Mouse (Mus musculus) 416B (cell line): ENCODE measurements around the gene Ntn3.
A peak's percentile ranks its signal among the peaks of the same experiment; 100 is the strongest.

Source experiments
- DNase-seq: peaks from one replicate; pipeline ENCODE4 v3.0.0; 2011; ENCODE audit warnings: low read depth

The Ntn3 gene

GRCm38 (mm10) chr17:24211631-24212440 is 2.5 kb upstream of the Ntn3 start:
- no peak for DNase-seq

GRCm38 (mm10) chr17:24210591-24210990 is 1.3 kb upstream of the Ntn3 start:
- no peak for DNase-seq

- DNase-seq: no peak
Observed at GRCm38 (mm10) chr17:24209916-24210240, 547 bp upstream of the Ntn3 start.

GRCm38 (mm10) chr17:24208641-24209042 is 689 bp downstream of the Ntn3 start:
- DNase-seq: no peak

DNA sequence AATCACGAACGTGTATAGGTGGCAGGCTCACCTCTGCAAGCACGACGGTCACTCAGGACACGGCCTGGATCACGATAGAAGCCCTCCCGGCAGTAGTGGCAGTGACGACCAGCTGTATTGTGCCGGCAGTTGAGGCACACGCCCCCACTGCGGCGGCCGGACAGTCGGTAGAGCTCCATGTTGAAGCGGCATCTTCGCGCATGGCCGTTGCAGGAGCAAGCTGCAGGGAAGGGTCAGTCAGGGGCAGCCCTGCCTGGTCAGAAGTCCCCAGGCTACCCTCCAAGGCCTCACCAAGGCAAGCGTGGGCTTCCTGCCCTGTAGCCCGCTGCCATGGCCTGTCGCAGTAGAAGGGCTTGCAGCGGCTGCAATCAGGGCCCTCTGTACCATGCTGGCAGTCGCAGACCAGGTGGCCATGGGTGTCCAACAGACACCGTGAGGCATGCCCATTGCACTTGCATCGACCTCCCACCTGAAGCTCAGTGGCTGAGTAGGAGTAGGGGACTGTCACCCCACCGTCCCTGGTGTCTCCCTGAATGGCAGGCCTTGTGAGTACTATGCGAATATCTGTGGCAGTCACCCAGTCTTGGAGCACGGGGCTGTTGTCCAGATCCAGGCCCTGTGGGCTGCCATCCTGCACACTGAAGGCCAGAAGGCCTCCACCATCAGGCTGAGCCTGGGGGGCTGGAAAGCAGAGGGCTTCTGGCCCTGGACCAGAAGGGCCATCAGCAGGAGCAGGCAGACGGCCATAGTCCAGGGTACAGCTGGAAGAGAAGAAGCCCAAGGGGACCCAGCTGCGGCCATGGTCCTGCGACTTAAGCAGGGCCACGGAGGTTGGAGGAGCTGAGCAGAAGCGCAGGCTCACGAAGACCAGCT is 1.3 kb downstream of the Ntn3 start:
- DNase-seq: no peak

DNA sequence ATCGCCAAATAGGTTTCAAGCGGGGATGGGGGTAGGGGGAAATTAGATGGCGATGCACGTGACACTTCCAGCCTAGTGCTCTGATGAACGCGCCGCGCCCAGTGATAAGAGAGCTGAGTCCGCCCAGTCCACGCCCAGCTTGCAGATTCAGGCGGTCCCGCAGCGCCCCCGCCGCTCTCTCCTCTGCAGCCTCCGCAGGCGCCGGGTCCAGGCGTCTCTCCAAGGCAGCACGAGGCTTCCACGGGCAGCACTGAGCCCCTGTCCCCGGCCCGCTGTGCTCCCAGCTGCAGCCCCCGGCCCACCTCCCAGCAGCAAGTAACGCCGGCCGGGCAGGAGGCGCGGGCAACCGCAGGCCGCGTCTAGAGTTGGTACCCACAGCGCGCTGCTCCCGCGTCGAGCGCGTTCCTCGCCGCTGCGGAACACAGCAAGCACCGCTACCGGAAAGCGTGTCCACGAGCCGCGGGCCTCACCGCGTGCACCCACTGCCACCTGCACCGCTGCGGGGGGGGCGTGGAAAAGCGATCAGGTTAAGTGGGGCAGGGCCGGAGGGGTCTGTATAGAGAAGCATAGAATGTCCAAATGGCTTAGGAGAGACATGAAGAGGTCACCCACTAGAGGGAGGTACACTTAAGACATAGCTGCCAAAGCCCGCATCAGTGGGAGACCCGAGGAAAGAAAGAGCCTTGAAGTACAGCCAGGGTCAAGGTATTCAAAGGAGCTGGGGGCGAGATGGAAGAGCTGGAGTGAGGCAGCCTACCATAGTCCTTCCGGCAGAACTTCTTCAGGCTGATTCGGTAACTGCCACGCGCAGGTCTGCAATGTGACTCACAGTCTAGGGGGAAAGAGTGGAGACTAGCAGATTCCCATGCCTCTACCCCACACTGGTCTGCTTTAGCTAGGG is 2.6 kb downstream of the Ntn3 start:
- DNase-seq: no peak

DNA sequence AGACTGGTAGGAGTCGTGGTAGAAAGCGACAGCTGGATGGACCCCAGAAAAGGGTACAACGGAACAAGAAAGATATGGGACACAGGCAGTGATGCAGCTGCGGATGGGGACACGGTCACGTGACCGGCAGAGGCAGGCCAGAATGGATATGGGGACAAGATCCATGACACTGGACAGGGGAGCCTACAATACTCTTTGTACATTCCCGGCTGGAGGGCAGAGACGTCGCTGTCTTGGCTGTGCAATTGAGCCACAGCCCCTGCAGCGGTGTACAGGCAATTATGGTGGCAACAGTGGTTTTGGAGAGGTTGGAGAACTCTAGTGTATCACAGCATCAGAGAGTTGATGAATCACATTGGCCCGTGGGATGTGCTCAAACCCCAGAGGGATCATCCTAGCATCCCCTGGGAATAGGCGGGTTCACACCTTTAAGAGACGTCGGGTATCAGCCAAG is 3.4 kb downstream of the Ntn3 start:
- DNase-seq: no peak

GRCm38 (mm10) chr17:24205284-24205888 is 3.9 kb downstream of the Ntn3 start, which contains the start of gene Tbc1d24:
Gene Tbc1d24 (minus strand): TSS chr17:24205562.
- DNase-seq: peak; percentile 90

- DNase-seq: no peak
Observed at GRCm38 (mm10) chr17:24204846-24205245, 4.5 kb downstream of the Ntn3 start.

DNA sequence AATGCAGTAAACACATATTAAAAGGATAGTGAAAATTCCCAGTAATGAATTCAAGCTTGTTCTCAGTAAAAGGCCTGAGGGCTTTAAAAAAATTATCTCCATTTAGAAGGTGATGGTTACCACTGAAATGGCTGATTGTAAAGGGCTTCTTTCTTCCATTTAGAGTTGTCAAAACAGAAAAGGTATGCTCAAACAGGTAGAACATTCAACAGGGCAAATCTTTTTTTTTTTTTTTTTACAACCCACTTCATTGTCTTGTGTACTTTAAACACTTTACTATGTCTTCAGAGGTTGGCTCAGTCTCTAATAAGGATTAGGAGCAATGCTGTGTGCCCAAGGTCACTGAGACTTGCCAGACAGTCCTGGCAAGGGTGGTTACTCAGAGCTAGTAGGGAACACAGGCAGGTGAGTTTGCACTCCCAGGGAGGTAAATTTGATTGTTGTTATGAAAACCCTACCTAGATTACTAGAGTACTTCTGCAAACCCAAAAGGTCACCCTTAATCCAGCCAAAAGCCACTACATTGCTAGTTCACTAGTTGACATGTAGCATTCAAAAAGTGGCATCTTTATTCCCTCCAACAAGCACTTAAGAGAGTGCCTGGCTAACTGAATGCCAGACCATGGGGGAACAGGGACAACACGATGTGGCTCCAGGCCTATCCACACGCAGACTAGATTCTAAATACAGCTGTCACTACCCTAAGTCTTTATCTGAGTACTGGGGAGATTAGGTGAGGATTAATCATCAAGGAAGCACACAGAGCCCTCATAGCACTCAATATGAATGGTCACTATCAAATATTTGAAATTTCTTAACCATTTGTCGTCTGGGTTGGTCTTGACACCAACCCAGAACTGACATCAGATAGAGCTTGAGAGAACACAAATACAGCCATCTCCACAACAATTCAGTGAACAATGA is 5.5 kb downstream of the Ntn3 start:
- DNase-seq: no peak

- no peak for DNase-seq
Observed at GRCm38 (mm10) chr17:24203068-24203467, 6.3 kb downstream of the Ntn3 start.

DNA sequence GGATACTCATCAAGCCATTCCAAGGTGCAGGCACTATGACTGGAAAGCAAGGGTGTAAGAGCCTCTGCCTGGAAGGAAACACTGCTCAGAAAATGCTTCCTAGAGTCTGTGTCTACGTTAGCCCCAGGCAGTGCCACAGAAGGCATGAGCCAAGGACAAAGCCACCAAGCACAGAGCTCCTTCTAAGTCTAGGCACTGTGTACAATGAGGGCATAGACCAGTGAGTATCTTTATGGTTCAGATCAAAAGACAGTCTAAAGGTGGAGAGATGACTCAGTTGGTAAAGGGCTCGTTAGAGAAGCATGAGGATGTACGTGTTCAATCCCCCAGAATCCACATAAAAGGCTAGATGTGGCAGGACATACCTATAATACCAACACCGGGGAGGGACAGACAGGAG is 8.2 kb downstream of the Ntn3 start:
- no peak for DNase-seq

- peak; percentile 42 for DNase-seq
Observed at GRCm38 (mm10) chr17:24199741-24200140, 9.6 kb downstream of the Ntn3 start.

DNA sequence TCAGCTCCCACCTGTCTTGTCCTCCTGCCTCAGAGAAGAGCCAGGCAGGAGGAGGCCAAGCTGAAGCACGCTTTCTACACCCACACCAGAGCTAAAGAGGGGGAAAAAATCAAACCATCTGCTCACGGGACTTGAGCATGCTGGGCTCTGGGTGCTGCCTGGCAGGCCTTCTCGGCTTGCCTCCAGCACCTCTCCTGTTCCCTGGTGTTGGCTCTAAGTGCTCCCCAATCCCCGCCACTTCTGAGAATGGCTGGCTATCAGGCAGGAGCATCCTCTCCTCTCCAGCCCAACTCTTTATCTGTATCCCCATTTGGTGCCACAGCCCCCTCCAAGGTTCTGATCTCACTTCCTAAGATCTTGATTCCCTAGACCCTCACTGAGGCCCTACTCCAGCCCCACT is 10.1 kb downstream of the Ntn3 start:
- no peak for DNase-seq

- DNase-seq: no peak
Observed at GRCm38 (mm10) chr17:24197032-24197824, 12.1 kb downstream of the Ntn3 start.

- DNase-seq: no peak
Observed at GRCm38 (mm10) chr17:24195349-24195748, 14.0 kb downstream of the Ntn3 start.

GRCm38 (mm10) chr17:24193769-24194168 is 15.6 kb downstream of the Ntn3 start:
- no peak for DNase-seq

DNA sequence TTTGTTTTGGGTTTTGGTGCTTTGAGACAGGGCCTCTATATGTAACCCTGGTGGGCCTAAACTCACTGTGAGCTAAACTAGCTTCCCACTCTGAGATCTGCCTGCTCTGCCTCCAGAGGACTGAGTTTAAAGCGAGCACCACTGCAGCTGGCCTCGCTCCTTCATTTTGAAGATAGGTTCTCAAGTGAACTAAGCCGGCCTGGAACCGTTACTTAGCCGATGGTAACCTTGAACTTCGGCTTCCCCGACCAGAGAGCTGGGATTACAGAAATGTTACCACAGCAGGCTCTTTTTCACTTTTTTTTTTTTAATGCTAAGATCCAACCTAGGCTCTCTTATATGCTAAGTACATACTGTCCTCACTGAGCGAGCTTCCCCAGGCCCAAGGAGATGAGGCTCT is 16.1 kb downstream of the Ntn3 start:
- no peak for DNase-seq

DNA sequence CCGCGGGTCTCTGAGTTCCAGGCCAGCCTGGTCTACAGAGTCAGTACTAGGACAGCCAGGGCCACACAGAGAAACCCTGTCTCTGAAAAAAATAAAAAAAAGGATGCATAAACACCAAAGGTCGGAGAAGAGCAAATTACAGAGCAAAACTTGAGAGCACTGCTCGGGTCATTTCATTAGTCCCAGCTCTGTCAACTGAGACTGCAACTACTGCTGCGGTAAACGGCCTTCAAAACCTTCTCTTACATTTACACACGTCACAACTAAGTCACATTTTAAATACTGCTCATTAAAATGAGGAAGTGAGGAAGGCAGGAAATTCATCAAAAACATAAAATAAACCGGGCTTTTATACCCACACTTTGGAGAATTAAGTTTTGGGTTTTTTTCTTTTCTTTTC is 16.5 kb downstream of the Ntn3 start:
- no peak for DNase-seq

DNA sequence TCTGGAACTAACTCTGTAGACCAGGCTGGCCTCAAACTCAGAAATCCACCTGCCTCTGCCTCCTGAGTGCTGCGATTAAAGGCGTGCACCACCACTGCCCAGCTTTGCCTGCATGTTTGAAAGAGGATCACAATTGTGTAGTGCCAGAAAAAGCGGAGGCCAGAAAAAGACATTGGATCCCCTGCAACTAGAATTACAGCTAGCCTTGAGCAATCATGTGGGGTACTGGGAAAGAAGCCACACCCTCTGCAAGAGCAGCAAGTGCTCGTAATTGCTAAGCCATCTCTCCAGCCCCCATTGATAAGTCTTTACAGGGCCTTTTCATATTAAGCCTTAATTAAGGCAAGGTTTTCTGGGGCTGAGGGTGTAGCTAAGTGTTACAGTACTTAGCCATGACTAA is 17.9 kb downstream of the Ntn3 start:
- DNase-seq: peak; percentile 47
